Mouse (Mus musculus) lung, postnatal 0 days (tissue): ENCODE results near the gene Tcl1.

ENCODE experiments used
- CTCF ChIP-seq: IDR thresholded peaks from 2 replicates; pipeline ENCODE4 v1.5.1; 2016; ENCODE audit warnings: antibody characterized with exemption, mild to moderate bottlenecking
- EP300 ChIP-seq: IDR thresholded peaks from 2 replicates; pipeline ENCODE4 v1.6.1; 2016; ENCODE audit warnings: antibody characterized with exemption, mild to moderate bottlenecking, control low read depth

- TF ChIP-seq CTCF, result no peak
- TF ChIP-seq EP300, result no peak
Measured at GRCm38 (mm10) chr12:105239060-105239459, 16.5 kb upstream of the Tcl1 start.
